Mouse (Mus musculus) forebrain, embryonic 14.5 days (tissue): ENCODE results near the gene Cd302. TPM values are rescaled to one million over a fixed set of nuclear protein-coding genes. Genes with fewer than 3 reads are reported as not detected.

ENCODE experiments used
- ATAC-seq: fragments of 200-750 bp; cut with Nextera tagmentation; 2 replicates; pipeline ENCODE4 v1.8.0; 2017; ENCODE audit warnings: mild to moderate bottlenecking, moderate library complexity
- DNase-seq: peaks from one replicate; pipeline ENCODE4 v3.0.0-alpha.2; 2015; ENCODE audit warnings: low spot score
- H3K27ac ChIP-seq: fragments of 300-500 bp; sonication (generic); 2 replicates; pipeline ENCODE4 v1.5.1; 2014; ENCODE audit warnings: low read depth, mild to moderate bottlenecking, control low read depth, low read length, moderate library complexity
- H3K27me3 ChIP-seq: fragments of 300-500 bp; sonication (generic); replicated peaks from 2 replicates; pipeline ENCODE4 v1.6.1; 2014; ENCODE audit warnings: low read length, control low read depth, mixed read lengths; ENCODE audit not compliant: control insufficient read depth, insufficient read depth
- H3K36me3 ChIP-seq: fragments of 300-500 bp; sonication (generic); 2 replicates; pipeline ENCODE4 v1.6.1; 2014; ENCODE audit warnings: low read length, control low read depth; ENCODE audit not compliant: control insufficient read depth, insufficient read depth
- H3K4me1 ChIP-seq: fragments of 300-500 bp; sonication (generic); 2 replicates; pipeline ENCODE4 v1.6.1; 2014; ENCODE audit warnings: antibody characterized with exemption, low read length, control low read depth; ENCODE audit not compliant: control insufficient read depth, insufficient read depth
- H3K4me2 ChIP-seq: fragments of 300-500 bp; sonication (generic); 2 replicates; pipeline ENCODE4 v1.6.1; 2014; ENCODE audit warnings: mild to moderate bottlenecking, control low read depth, low read length
- H3K4me3 ChIP-seq: fragments of 300-500 bp; sonication (generic); 2 replicates; pipeline ENCODE4 v1.5.1; 2014; ENCODE audit warnings: low read depth, low read length, control low read depth
- H3K9ac ChIP-seq: fragments of 300-500 bp; sonication (generic); 2 replicates; pipeline ENCODE4 v1.6.1; 2014; ENCODE audit warnings: mild to moderate bottlenecking, low read length, control low read depth, moderate library complexity
- H3K9me3 ChIP-seq: fragments of 300-500 bp; sonication (generic); replicated peaks from 2 replicates; pipeline ENCODE4 v1.6.1; 2016; ENCODE audit warnings: low read length, control low read depth, mixed read lengths; ENCODE audit not compliant: control insufficient read depth
- WGBS: fragments of 180-500 bp; shearing (Covaris S2); extraction: QIAGEN DNeasy Blood & Tissue Kit; methylation state at CpG from one replicate; pipeline ENCODE4 v1.1.7; 2014; 5-methylcytosine and 5-hydroxymethylcytosine counted together
- polyA plus RNA-seq: library from polyadenylated mRNA; unstranded; fragments of >200 nt; fragmentation: Nextera tagmentation; extraction: Ambion mirVana; gene quantifications from 2 replicates; pipeline ENCODE4 v1.2.1, GENCODE M21; 2014

Gene Cd302
- polyA plus RNA-seq, 1 experiment from 2014 or later = 12.6 TPM

DNA sequence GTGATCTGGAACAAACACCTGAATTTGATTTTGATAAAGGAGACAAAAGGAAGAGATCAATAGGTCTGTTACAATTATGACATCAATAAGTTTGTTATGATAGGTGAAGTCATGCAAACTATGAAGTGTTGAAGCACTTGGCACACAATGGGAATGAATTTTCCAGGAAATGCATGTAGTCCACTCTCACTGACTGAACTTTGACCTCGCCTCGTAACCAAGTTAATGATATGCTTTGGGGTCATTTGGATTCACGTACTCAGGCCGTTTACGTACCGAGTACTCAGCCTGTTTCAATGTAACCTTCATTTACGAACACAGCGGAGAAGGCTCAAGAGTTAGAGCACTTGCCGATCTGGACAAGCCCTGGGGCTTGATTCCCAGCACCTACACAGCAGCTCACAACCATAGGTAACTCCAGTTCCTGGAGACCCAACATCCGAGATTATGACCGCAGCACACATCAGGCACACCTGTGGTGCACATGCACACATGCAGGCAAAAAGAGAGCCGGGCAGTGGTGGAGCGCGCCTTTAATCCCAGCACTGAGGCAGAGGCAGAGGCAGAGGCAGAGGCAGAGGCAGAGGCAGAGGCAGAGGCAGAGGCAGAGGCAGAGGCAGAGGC lies 14.3 kb downstream of the Cd302 start:
- Histone ChIP-seq H3K4me3 (no peak overlapping the region), H3K27me3 (no peaks in the 10 kb centered on the region), H3K4me2 (no peak overlapping the region), H3K9ac (no peak overlapping the region), H3K9me3 (no peaks in the 10 kb centered on the region), H3K36me3 (no peaks in the 10 kb centered on the region), H3K27ac (no peak overlapping the region), H3K4me1 (no peaks in the 10 kb centered on the region)
- 95% methylated on average over 14 of the region's 14 CpGs for WGBS
- ATAC-seq (no peak), DNase-seq (no peak)

DNA sequence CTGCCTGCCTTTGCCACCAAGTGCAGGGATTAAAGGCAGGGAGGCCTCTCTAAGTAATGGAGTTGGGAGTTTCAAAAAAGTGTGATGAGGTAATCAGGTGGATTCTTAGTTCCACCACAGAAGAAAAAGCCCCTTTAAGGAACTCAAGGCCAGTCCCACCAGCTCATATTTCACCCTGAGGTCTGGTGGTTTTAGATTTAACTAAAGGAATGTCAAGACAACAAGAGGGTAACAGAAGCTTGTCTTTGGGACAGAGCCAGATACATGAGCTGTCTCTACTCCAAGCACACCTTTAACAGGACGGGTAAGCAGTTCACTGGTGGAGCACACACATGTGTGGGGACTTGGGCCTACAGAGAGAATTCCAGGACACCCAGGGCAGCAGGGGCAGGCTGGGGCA lies 16.7 kb downstream of the Cd302 start:
- Histone ChIP-seq H3K9me3 (no peaks in the 10 kb centered on the region), H3K9ac (no peak overlapping the region), H3K4me3 (no peak overlapping the region), H3K4me2 (no peak overlapping the region), H3K27me3 (no peaks in the 10 kb centered on the region), H3K36me3 (no peaks in the 10 kb centered on the region), H3K27ac (no peak overlapping the region), H3K4me1 (no peaks in the 10 kb centered on the region)
- WGBS = 54% methylated on average over 1 of the region's 1 CpGs
- ATAC-seq (no peak), DNase-seq (no peak)

DNA sequence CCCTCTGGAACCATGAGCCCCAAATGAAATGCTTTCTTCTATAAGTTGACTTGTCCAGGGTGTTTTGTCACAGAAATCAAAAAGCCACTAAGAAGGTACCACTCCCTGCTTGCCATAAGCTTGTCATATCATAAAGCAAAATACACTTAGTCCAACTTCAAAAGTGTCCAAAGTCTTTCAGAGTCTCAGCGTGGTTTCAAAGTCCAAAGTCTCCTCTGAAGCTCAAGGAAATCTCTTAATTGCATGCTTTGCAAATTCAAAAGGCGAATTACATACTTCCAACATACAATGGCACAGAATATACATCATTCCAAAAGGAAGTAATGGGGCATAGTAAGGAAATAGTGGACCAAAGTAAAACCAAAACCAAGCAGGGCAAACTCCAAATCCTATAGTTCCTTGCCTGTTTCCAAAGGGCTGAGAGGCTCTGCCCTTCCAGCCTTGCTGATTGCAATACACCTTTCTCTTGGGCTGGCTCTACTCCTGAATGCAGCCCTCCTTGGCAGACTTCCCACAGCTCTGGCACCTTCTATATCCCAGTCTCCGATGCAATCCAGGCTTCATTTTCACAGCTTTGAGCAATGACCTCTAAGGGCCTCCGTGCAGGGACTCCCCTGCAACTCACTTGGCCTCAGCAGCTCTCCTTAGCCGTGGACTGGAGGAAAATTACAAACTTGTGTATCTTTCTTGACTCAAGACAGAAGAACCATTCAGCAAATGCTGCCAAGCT lies 23.5 kb downstream of the Cd302 start:
- Histone ChIP-seq H3K9me3 (no peaks in the 10 kb centered on the region), H3K9ac (no peak overlapping the region), H3K27ac (no peak overlapping the region), H3K4me3 (no peak overlapping the region), H3K27me3 (no peaks in the 10 kb centered on the region), H3K4me2 (no peak overlapping the region), H3K36me3 (no peaks in the 10 kb centered on the region), H3K4me1 (no peaks in the 10 kb centered on the region)
- 80% methylated on average over 5 of the region's 5 CpGs for WGBS
- no peak for ATAC-seq
- DNase-seq = no peak

DNA sequence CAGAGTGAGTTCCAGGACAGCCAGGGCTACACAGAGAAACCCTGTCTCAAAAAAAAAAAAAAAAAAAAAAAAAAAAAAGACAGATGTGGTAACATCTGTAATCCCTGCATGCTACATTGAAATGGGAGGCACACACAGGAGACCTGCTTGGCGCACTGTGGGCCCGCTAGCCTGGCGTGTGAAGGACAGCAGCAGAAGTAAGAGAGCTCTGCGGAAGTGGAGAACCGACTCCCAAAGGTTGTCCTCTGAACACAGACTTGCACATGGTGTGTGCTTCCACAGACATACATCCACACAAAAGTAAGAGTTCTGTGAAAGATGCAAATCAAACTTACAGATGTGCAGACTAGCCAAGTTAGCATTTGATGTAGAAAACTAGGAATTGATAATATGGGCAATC lies 25.1 kb downstream of the Cd302 start:
- no peaks in the 10 kb centered on the region for H3K27me3 ChIP-seq
- WGBS = 92% methylated on average over 5 of the region's 5 CpGs
- DNase-seq (no peak), ATAC-seq (no peak)
- no peak overlapping the region for H3K4me2 ChIP-seq
- H3K27ac ChIP-seq = no peak overlapping the region
- no peak overlapping the region for H3K9ac ChIP-seq
- 0 out of 2 replicates have a peak, but pooled peaks cover 2% of the 10 kb centered on the region for H3K36me3 ChIP-seq
- H3K9me3 ChIP-seq = no peaks in the 10 kb centered on the region
- no peak overlapping the region for H3K4me3 ChIP-seq
- no peaks in the 10 kb centered on the region for H3K4me1 ChIP-seq

DNA sequence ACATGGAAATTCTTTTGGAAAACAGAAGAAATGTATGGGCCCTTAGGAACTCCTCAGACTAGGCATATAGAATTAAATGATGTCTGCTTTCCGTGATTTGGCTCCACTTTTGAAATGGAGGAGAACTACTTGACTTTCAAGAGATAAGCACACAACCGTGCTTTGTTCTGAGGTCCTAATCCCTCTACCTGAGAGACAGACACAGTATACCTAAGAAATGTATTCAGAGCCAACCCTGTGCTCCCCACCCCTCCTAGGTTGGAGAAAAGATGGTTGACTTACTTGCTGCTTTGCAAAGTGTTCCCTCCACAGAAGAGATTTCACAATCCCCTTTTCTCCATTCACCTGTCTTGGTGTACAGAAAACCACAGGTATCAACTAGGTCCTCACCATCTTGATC lies 27.5 kb downstream of the Cd302 start:
- DNase-seq (no peak), ATAC-seq (no peak)
- 85% methylated on average over 2 of the region's 2 CpGs for WGBS

DNA sequence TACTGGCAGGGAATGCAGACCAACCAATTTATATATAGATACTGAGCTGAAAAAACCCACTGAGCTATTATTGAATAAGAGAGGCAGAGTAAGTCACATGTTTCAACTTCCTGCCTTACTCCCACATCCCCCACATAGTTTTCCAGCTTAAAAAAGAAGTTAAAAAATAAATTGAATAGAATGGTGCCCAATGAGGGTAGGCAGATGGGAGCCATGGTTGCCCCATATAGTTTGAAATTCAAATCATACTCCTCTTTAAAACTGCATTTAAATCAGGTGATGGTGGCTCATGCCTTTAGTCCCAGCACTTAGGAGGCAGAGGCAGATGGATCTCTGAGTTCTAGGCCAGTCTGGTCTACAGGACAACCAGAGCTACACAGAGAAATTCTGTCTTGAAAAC lies 30.8 kb downstream of the Cd302 start:
- Histone ChIP-seq H3K4me3 (no peak overlapping the region), H3K4me2 (no peak overlapping the region), H3K27ac (no peak overlapping the region), H3K36me3 (peaks cover 21% of the 10 kb centered on the region), H3K27me3 (no peaks in the 10 kb centered on the region), H3K9ac (no peak overlapping the region), H3K9me3 (no peaks in the 10 kb centered on the region), H3K4me1 (no peaks in the 10 kb centered on the region)
- no peak for DNase-seq
- ATAC-seq = no peak

More for the DNA sequence above, 27.5 kb downstream of the Cd302 start:
- Histone ChIP-seq H3K27ac (no peak overlapping the region), H3K9me3 (no peaks in the 10 kb centered on the region), H3K27me3 (no peaks in the 10 kb centered on the region), H3K4me1 (no peaks in the 10 kb centered on the region), H3K4me3 (no peak overlapping the region), H3K9ac (no peak overlapping the region), H3K36me3 (0 out of 2 replicates have a peak, but pooled peaks cover 4% of the 10 kb centered on the region), H3K4me2 (no peak overlapping the region)

DNA sequence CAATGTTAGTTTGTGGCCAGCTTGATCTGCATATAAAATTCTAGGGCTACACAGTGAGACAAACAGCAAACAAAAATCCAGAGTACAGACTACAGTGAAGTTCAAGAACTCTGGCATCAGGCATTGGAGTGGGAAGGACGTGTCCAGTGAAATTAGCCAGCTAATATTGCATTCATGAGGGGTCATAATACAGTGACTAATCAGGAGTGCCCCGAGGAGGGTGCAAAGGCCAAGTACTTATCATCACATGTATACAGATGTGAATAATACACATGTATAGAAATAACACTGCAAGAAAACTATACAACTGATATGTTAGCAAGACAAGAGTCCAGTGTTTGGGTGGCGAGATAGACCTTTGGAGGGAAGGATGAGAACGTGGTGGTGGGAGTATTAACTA lies 31.5 kb downstream of the Cd302 start:
- no peaks in the 10 kb centered on the region for H3K27me3 ChIP-seq
- no peaks in the 10 kb centered on the region for H3K4me1 ChIP-seq
- no peaks in the 10 kb centered on the region for H3K9me3 ChIP-seq
- no peak overlapping the region for H3K27ac ChIP-seq
- no peak for ATAC-seq
- H3K4me3 ChIP-seq = no peak overlapping the region
- H3K9ac ChIP-seq = no peak overlapping the region
- H3K36me3 ChIP-seq = peaks cover 21% of the 10 kb centered on the region
- DNase-seq = no peak
- WGBS = 84% methylated on average over 4 of the region's 4 CpGs
- no peak overlapping the region for H3K4me2 ChIP-seq

DNA sequence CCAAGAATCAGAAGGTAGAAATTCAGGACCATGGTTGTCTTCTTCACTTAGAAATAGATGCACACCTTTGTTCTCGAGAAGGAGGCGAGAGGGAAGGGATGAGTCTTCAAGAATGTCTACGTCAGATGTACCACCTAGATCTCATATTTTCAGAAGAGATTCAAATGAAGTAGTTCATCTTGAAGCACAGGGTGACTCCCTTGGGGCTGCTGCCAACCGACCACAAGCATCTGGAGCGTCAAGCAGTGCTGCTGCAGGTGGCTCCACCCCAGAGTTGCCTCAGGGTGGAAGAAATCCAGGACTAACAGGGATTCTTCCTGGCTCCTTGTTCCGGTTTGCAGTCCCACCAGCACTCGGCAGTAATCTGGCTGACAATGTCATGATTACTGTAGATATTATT lies 49.8 kb downstream of the Cd302 start:
- no peak overlapping the region for H3K4me2 ChIP-seq
- ATAC-seq = no peak
- no peak for DNase-seq
- no peaks in the 10 kb centered on the region for H3K27me3 ChIP-seq
- H3K9ac ChIP-seq = no peak overlapping the region
- H3K36me3 ChIP-seq = peaks cover 78% of the 10 kb centered on the region
- WGBS = 91% methylated on average over 7 of the region's 7 CpGs
- no peak overlapping the region for H3K4me3 ChIP-seq
- no peak overlapping the region for H3K27ac ChIP-seq
- H3K9me3 ChIP-seq = no peaks in the 10 kb centered on the region
- H3K4me1 ChIP-seq = no peaks in the 10 kb centered on the region

DNA sequence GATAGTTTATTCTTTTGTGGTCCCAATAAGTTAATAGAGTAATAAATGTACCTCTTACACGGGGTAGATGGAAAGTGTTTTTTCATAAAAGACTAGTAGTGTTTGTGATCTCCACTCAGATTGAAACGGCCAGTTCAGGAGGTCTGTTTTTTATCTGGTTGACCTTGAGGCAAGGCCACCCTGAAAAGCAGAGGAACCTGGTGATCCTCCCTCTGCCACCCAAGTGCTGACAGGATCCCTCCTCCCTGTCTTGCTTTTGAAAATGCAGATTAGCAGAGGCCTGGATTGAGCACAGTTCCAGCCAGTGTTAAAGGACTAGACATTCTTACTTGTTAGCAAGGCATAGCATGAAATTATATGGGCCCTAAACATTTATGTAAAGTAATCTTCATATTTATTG lies 51.1 kb downstream of the Cd302 start:
- H3K36me3 ChIP-seq = peaks cover 69% of the 10 kb centered on the region
- ATAC-seq (no peak), DNase-seq (no peak)
- no peak overlapping the region for H3K9ac ChIP-seq
- no peak overlapping the region for H3K4me3 ChIP-seq
- no peaks in the 10 kb centered on the region for H3K27me3 ChIP-seq
- WGBS = 84% methylated on average over 2 of the region's 2 CpGs
- no peaks in the 10 kb centered on the region for H3K4me1 ChIP-seq
- H3K27ac ChIP-seq = no peak overlapping the region
- H3K4me2 ChIP-seq = no peak overlapping the region
- no peaks in the 10 kb centered on the region for H3K9me3 ChIP-seq
